Mouse (Mus musculus): ENCODE data around the gene Xdh.

DNA sequence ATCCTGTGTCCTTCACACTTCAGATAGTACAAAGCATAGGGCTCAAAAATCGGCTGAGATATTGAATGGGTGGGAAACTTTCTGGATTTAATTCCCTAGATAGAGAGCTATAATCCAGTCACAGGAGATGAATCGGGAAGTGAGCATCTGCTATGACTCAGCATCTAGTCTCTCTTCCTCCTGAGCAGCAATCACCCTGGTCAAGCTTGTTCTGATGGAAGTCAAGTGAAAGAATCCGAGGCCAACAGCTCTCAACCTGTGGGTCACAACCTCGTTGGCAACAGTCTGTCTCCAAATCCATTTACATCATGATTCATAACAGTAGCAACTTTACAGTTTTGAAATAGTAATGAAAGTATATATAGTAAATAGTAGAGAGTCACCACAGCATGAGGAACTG is 14.8 kb downstream of the Xdh start:
- TF ChIP-seq CTCF (IDR thresholded peaks at IDR 0.05; ENCODE audit: low read depth, low read length) (no peak), EP300 (IDR thresholded peaks at IDR 0.05; ENCODE audit: insufficient read depth, low read depth, low read length) (no peak), POLR2A (IDR thresholded peaks at IDR 0.05; ENCODE audit: insufficient read depth, low read length) (no peak)
